Mouse (Mus musculus): Measurements from ENCODE around the gene Zfp956. TPM values are rescaled to one million over a fixed set of nuclear protein-coding genes. Genes with fewer than 3 reads are reported as not detected.

Zfp956 gene
- polyA plus RNA-seq, 1 experiment from 2014 or later, result 1.4 TPM

Other genes with a start within 250 kb of the Zfp956 start
- 86.7 to 134 TPM (median 112 TPM) in 3 replicates for gene Pdia4, start 140.0 kb upstream of the Zfp956 start, polyA plus RNA-seq (2018)
- gene Zfp786, start 122.5 kb upstream of the Zfp956 start, polyA plus RNA-seq (2018), result 0.09 to 0.28 TPM in 2 of 3 replicates, not detected in the other
- gene Zfp398, start 117.7 kb upstream of the Zfp956 start, polyA plus RNA-seq (2018), result 3.7 to 4.5 TPM (median 4.4 TPM) in 3 replicates
- 5.5 to 7.3 TPM (median 6.7 TPM) in 3 replicates for gene Zfp282, start 76.2 kb upstream of the Zfp956 start, polyA plus RNA-seq (2018)
- 5.3 to 8.4 TPM (median 5.9 TPM) in 3 replicates for gene Zfp212, start 32.9 kb upstream of the Zfp956 start, polyA plus RNA-seq (2018)
- gene Zfp777, start 95.5 kb downstream of the Zfp956 start, polyA plus RNA-seq (2018), result 6.4 to 12.6 TPM (median 11.2 TPM) in 3 replicates
- gene Zfp746, start 133.2 kb downstream of the Zfp956 start, polyA plus RNA-seq (2018), result 13.9 to 16.3 TPM (median 14.0 TPM) in 3 replicates